Mouse (Mus musculus) megakaryocyte, embryonic 14.5 days (primary cell): ENCODE results near the gene Spag17. TPM values are rescaled to one million over a fixed set of nuclear protein-coding genes. Genes with fewer than 3 reads are reported as not detected.

Experiments
- H3K27me3 ChIP-seq: replicated peaks from 2 replicates; pipeline ENCODE3; 2012; ENCODE audit warnings: inconsistent platforms
- H3K36me3 ChIP-seq: replicated peaks from 2 replicates; pipeline ENCODE3; 2012; ENCODE audit warnings: low read length, inconsistent platforms, mixed read lengths
- H3K4me1 ChIP-seq: 2 replicates; pipeline ENCODE4 v1.6.1; 2012; ENCODE audit warnings: inconsistent platforms
- H3K4me3 ChIP-seq: replicated peaks from 2 replicates; pipeline ENCODE3; 2012; ENCODE audit warnings: moderate library complexity, mild to moderate bottlenecking, inconsistent platforms
- H3K9me3 ChIP-seq: 2 replicates; pipeline ENCODE4 v1.6.1; 2012; ENCODE audit warnings: inconsistent platforms
- FLI1 ChIP-seq: IDR thresholded peaks from 2 replicates; pipeline ENCODE4 v1.6.1; 2012; ENCODE audit warnings: low read length, inconsistent platforms, mixed read lengths
- GATA1 ChIP-seq: IDR thresholded peaks from 3 replicates; pipeline ENCODE4 v1.6.1; 2012; ENCODE audit warnings: mixed read lengths, low read length, inconsistent platforms, borderline replicate concordance
- polyA plus RNA-seq: library from polyadenylated mRNA; stranded (reverse); fragments of >175 nt; gene quantifications from 2 replicates; pipeline ENCODE4 v1.2.3, GENCODE M21; 2012; ENCODE audit warnings: low replicate concordance; ENCODE audit not compliant: insufficient read depth

The Spag17 gene
- polyA plus RNA-seq, 1 experiment = not detected

GRCm38 (mm10) chr3:100032969-100033368 is 147.8 kb downstream of the Spag17 start:
- TF ChIP-seq GATA1 (no peak), FLI1 (no peak)
- no peaks in the 10 kb centered on the region for H3K4me1 ChIP-seq
- H3K36me3 ChIP-seq = no peaks in the 10 kb centered on the region
- no peaks in the 10 kb centered on the region for H3K9me3 ChIP-seq
- H3K27me3 ChIP-seq = no peaks in the 10 kb centered on the region
- H3K4me3 ChIP-seq = no peak overlapping the region

- no peak overlapping the region for H3K4me3 ChIP-seq
- H3K4me1 ChIP-seq = no peaks in the 10 kb centered on the region
- TF ChIP-seq FLI1 (no peak), GATA1 (no peak)
- 0 out of 2 replicates have a peak, but pooled peaks cover under 1% of the 10 kb centered on the region for H3K9me3 ChIP-seq
- H3K36me3 ChIP-seq = no peaks in the 10 kb centered on the region
- no peaks in the 10 kb centered on the region for H3K27me3 ChIP-seq
Observed at GRCm38 (mm10) chr3:100034366-100034956, 149.3 kb downstream of the Spag17 start.

- TF ChIP-seq FLI1 (no peak), GATA1 (no peak)
- H3K27me3 ChIP-seq = no peaks in the 10 kb centered on the region
- no peaks in the 10 kb centered on the region for H3K36me3 ChIP-seq
- no peak overlapping the region for H3K4me3 ChIP-seq
- H3K9me3 ChIP-seq = peaks cover 7% of the 10 kb centered on the region
- no peaks in the 10 kb centered on the region for H3K4me1 ChIP-seq
Observed at GRCm38 (mm10) chr3:100035097-100035496, 149.9 kb downstream of the Spag17 start.

GRCm38 (mm10) chr3:100036846-100037245 is 151.6 kb downstream of the Spag17 start:
- no peak for TF ChIP-seq FLI1
- no peak for TF ChIP-seq GATA1
- no peaks in the 10 kb centered on the region for H3K4me1 ChIP-seq
- H3K27me3 ChIP-seq = no peaks in the 10 kb centered on the region
- H3K9me3 ChIP-seq = peaks cover 9% of the 10 kb centered on the region
- no peaks in the 10 kb centered on the region for H3K36me3 ChIP-seq
- H3K4me3 ChIP-seq = no peak overlapping the region

- Histone ChIP-seq H3K36me3 (no peaks in the 10 kb centered on the region), H3K27me3 (no peaks in the 10 kb centered on the region), H3K4me3 (no peak overlapping the region), H3K9me3 (no peaks in the 10 kb centered on the region), H3K4me1 (no peaks in the 10 kb centered on the region)
- TF ChIP-seq GATA1 (no peak), FLI1 (no peak)
Observed at GRCm38 (mm10) chr3:100074406-100074805, 189.2 kb downstream of the Spag17 start.

GRCm38 (mm10) chr3:100102386-100103092 is 217.3 kb downstream of the Spag17 start:
- H3K27me3 ChIP-seq = no peaks in the 10 kb centered on the region
- H3K4me3 ChIP-seq = no peak overlapping the region
- TF ChIP-seq FLI1 (no peak), GATA1 (no peak)
- no peaks in the 10 kb centered on the region for H3K36me3 ChIP-seq
- no peaks in the 10 kb centered on the region for H3K4me1 ChIP-seq
- H3K9me3 ChIP-seq = no peaks in the 10 kb centered on the region

- Histone ChIP-seq H3K9me3 (no peaks in the 10 kb centered on the region), H3K4me1 (no peaks in the 10 kb centered on the region), H3K4me3 (no peak overlapping the region), H3K36me3 (no peaks in the 10 kb centered on the region), H3K27me3 (no peaks in the 10 kb centered on the region)
- TF ChIP-seq FLI1 (no peak), GATA1 (no peak)
Observed at GRCm38 (mm10) chr3:100106736-100107135, 221.5 kb downstream of the Spag17 start.

GRCm38 (mm10) chr3:100118681-100119080 is 233.5 kb downstream of the Spag17 start:
- peaks cover 2% of the 10 kb centered on the region; the same call in 1 of the 2 replicates for H3K4me1 ChIP-seq

GRCm38 (mm10) chr3:100121961-100122360 is 236.8 kb downstream of the Spag17 start:
- H3K36me3 ChIP-seq = no peaks in the 10 kb centered on the region
- no peak overlapping the region for H3K4me3 ChIP-seq
- no peak for TF ChIP-seq GATA1
- no peak for TF ChIP-seq FLI1
- no peaks in the 10 kb centered on the region for H3K27me3 ChIP-seq
- no peaks in the 10 kb centered on the region for H3K9me3 ChIP-seq
- H3K4me1 ChIP-seq = peaks cover 3% of the 10 kb centered on the region; the same call in 1 of the 2 replicates

More at GRCm38 (mm10) chr3:100118681-100119080, 233.5 kb downstream of the Spag17 start:
- Histone ChIP-seq H3K36me3 (no peaks in the 10 kb centered on the region), H3K9me3 (peaks cover under 1% of the 10 kb centered on the region; the same call in 1 of the 2 replicates), H3K27me3 (no peaks in the 10 kb centered on the region), H3K4me3 (no peak overlapping the region)
- no peak for TF ChIP-seq GATA1
- TF ChIP-seq FLI1 = no peak

- no peak for TF ChIP-seq GATA1
- TF ChIP-seq FLI1 = no peak
- Histone ChIP-seq H3K4me1 (peaks cover 3% of the 10 kb centered on the region; the same call in 1 of the 2 replicates), H3K9me3 (no peaks in the 10 kb centered on the region), H3K4me3 (no peak overlapping the region), H3K27me3 (no peaks in the 10 kb centered on the region), H3K36me3 (no peaks in the 10 kb centered on the region)
Observed at GRCm38 (mm10) chr3:100122445-100122844, 237.2 kb downstream of the Spag17 start.
